Mouse (Mus musculus) right cerebral cortex, postnatal 4 days (tissue): ENCODE measurements around the gene Gpr37l1.
"Not testable (repeated sequence)": the region's sequence is repeated elsewhere in the genome, so short reads cannot be mapped to it uniquely, and the experiment has no call there.

Source experiments
- DNase-seq: peaks from one replicate; pipeline ENCODE4 v3.0.0-alpha.2; 2022

Gene Gpr37l1

GRCm38 (mm10) chr1:135111271-135111670 is 56.2 kb downstream of the Gpr37l1 start:
- DNase-seq: not testable (repeated sequence)
